Comparison of ENCODE assay signal across 20 mouse cellular contexts in the genomic region with DNA sequence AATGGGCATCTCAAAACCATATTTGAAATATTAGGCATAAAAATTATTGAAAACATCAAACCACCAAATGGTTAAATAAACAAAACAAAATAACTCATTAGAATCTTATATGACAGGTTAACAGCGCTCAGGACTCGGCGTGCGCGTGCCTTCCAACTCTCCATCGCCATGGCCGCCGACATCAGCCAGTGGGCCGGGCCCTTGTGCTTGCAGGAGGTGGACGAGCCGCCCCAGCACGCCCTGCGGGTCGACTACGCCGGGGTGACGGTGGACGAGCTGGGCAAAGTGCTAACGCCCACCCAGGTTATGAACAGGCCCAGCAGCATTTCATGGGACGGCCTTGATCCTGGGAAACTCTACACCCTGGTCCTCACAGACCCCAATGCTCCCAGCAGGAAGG. TPM values are rescaled to one million over a fixed set of nuclear protein-coding genes. Genes with fewer than 3 reads are reported as not detected.
"Had no signal": no experiment of that assay in that cellular context is flagged by ENCODE, and none has a peak within 500 bp of the region (broad histone marks: within the 10 kb centered on the region; RNA-seq: fewer than 3 reads in every experiment).

No protein-coding gene starts in this region.

RNA-seq across cellular contexts. Expression of a gene that starts 43.9 kb away (rescaled TPM):
- total RNA-seq: layer of hippocampus, adult 8-10 months; layer of hippocampus, postnatal 10 days; layer of hippocampus, postnatal 36 days; left cerebral cortex, adult 2 months; left cerebral cortex, postnatal 10 days; left cerebral cortex, postnatal 36 days; liver, adult 2 months had no signal
- polyA plus RNA-seq: kidney, embryonic 15.5 days; limb, embryonic 11.5 days; limb, embryonic 14.5 days; liver, adult 2 months; liver, embryonic 14.5 days; liver, postnatal 0 days; lung, embryonic 14.5 days; midbrain, embryonic 10.5 days; midbrain, embryonic 13.5 days; midbrain, embryonic 16.5 days; neural tube, embryonic 11.5 days; neural tube, embryonic 14.5 days; stomach, embryonic 14.5 days; thymus, adult 2 months had no signal
